Mouse (Mus musculus): ENCODE measurements around the gene Lrrc10b.

GRCm38 (mm10) chr19:10448275-10448674 is 9.0 kb downstream of the Lrrc10b start:
- TF ChIP-seq CTCF (conservative IDR thresholded peaks at IDR 0.05; ENCODE audit: low read length) (no peak), POU5F1 (IDR thresholded peaks at IDR 0.05; ENCODE audit: borderline replicate concordance, low read length) (no peak)
